Mouse (Mus musculus) mesoderm, embryonic 11.5 days (tissue): Measurements from ENCODE around the gene Pmpca.

Source experiments
- DNase-seq: peaks from one replicate; pipeline ENCODE4 v3.0.0-alpha.2; 2012; ENCODE audit warnings: low read depth, low spot score

Gene Pmpca

GRCm38 (mm10) chr2:26429851-26430250 is 40.7 kb downstream of the Pmpca start:
- no peak for DNase-seq

GRCm38 (mm10) chr2:26434791-26435572 is 45.8 kb downstream of the Pmpca start:
- no peak for DNase-seq

- DNase-seq: no peak
Measured at GRCm38 (mm10) chr2:26437221-26437620, 48.1 kb downstream of the Pmpca start.

- DNase-seq: no peak
Measured at GRCm38 (mm10) chr2:26438373-26438772, 49.2 kb downstream of the Pmpca start.

- DNase-seq: no peak
Measured at GRCm38 (mm10) chr2:26439671-26440070, 50.5 kb downstream of the Pmpca start.

- DNase-seq: no peak
Measured at GRCm38 (mm10) chr2:26441261-26441660, 52.1 kb downstream of the Pmpca start.

- no peak for DNase-seq
Measured at GRCm38 (mm10) chr2:26441688-26442087, 52.5 kb downstream of the Pmpca start.

- DNase-seq: no peak
Measured at GRCm38 (mm10) chr2:26442843-26443242, 53.7 kb downstream of the Pmpca start.

GRCm38 (mm10) chr2:26443876-26444275 is 54.7 kb downstream of the Pmpca start:
- DNase-seq: no peak

GRCm38 (mm10) chr2:26444368-26444767 is 55.2 kb downstream of the Pmpca start:
- no peak for DNase-seq

GRCm38 (mm10) chr2:26444946-26445665 is 56.0 kb downstream of the Pmpca start, which contains the start of gene Sec16a:
TSS of gene Sec16a (minus strand) at chr2:26445216.
- peak; percentile 100 for DNase-seq

GRCm38 (mm10) chr2:26445666-26446445 is 56.7 kb downstream of the Pmpca start:
- peak; percentile 93 for DNase-seq

GRCm38 (mm10) chr2:26446671-26447070 is 57.5 kb downstream of the Pmpca start:
- DNase-seq: no peak
